Mouse (Mus musculus) midbrain, embryonic 15.5 days (tissue): ENCODE results near the gene Fam114a1. TPM values are rescaled to one million over a fixed set of nuclear protein-coding genes. Genes with fewer than 3 reads are reported as not detected.

Source experiments
- ATAC-seq: fragments of 200-750 bp; cut with Nextera tagmentation; replicated peaks from 2 replicates; pipeline ENCODE4 v1.8.0; 2017; ENCODE audit warnings: moderate TSS enrichment
- H3K27ac ChIP-seq: fragments of 300-500 bp; sonication (generic); 2 replicates; pipeline ENCODE4 v1.5.1; 2015; ENCODE audit warnings: mild to moderate bottlenecking, inconsistent platforms
- H3K27me3 ChIP-seq: fragments of 300-500 bp; sonication (generic); replicated peaks from 2 replicates; pipeline ENCODE4 v1.6.1; 2015; ENCODE audit warnings: inconsistent platforms
- H3K36me3 ChIP-seq: fragments of 300-500 bp; sonication (generic); replicated peaks from 2 replicates; pipeline ENCODE4 v1.6.1; 2015; ENCODE audit warnings: inconsistent platforms
- H3K4me1 ChIP-seq: fragments of 300-500 bp; sonication (generic); 2 replicates; pipeline ENCODE4 v1.6.1; 2015; ENCODE audit warnings: inconsistent platforms
- H3K4me2 ChIP-seq: fragments of 300-500 bp; sonication (generic); 2 replicates; pipeline ENCODE4 v1.6.1; 2015; ENCODE audit warnings: inconsistent platforms, mild to moderate bottlenecking, moderate library complexity
- H3K4me3 ChIP-seq: fragments of 300-500 bp; sonication (generic); 2 replicates; pipeline ENCODE4 v1.5.1; 2015; ENCODE audit warnings: mild to moderate bottlenecking, inconsistent platforms
- H3K9ac ChIP-seq: fragments of 300-500 bp; sonication (generic); 2 replicates; pipeline ENCODE4 v1.6.1; 2015; ENCODE audit warnings: mild to moderate bottlenecking, inconsistent platforms
- H3K9me3 ChIP-seq: fragments of 300-500 bp; sonication (generic); 2 replicates; pipeline ENCODE4 v1.6.1; 2016; ENCODE audit warnings: inconsistent platforms
- WGBS: fragments of 180-500 bp; shearing (Covaris S2); methylation state at CpG from one replicate; pipeline ENCODE4 v1.1.7; 2015; ENCODE audit warnings: mixed read lengths; 5-methylcytosine and 5-hydroxymethylcytosine counted together
- polyA plus RNA-seq: library from polyadenylated mRNA; unstranded; fragments of >200 nt; fragmentation: Nextera tagmentation; extraction: Ambion mirVana; gene quantifications from 2 replicates; pipeline ENCODE4 v1.2.1, GENCODE M21; 2015

The Fam114a1 gene
- polyA plus RNA-seq, 1 experiment from 2014 or later = 7.5 TPM

DNA sequence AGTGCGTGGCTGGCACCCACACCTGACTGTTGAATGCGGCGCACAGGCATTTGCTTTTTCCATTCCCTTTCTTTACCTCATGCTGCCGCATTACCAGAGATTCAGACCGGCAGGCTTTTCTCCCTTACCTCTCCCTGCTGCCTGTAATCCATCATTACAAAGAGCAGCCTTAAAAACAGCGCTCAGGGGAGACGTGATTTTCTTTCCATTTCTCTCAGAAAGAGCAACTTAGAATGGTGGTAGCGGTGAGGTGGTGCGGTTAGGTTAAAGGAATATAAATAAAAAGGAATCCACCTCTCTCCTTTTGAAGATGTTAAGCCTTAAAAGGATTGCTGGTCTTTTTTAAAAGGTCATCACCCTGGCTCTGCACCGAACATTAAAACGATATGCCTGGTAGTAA lies 100.0 kb downstream of the Fam114a1 start:
- H3K4me1 ChIP-seq = peaks cover 4% of the 10 kb centered on the region; the same call in 1 of the 2 replicates
- H3K4me2 ChIP-seq = no peak overlapping the region
- WGBS = 48% methylated on average over 11 of the region's 11 CpGs
- H3K36me3 ChIP-seq = no peaks in the 10 kb centered on the region
- no peak overlapping the region for H3K9ac ChIP-seq
- ATAC-seq = peak; percentile 18; the same call in 1 of the 2 replicates
- H3K9me3 ChIP-seq = no peaks in the 10 kb centered on the region
- H3K27me3 ChIP-seq = no peaks in the 10 kb centered on the region
- no peak overlapping the region for H3K4me3 ChIP-seq
- peak overlapping the region; percentile 66 for H3K27ac ChIP-seq

DNA sequence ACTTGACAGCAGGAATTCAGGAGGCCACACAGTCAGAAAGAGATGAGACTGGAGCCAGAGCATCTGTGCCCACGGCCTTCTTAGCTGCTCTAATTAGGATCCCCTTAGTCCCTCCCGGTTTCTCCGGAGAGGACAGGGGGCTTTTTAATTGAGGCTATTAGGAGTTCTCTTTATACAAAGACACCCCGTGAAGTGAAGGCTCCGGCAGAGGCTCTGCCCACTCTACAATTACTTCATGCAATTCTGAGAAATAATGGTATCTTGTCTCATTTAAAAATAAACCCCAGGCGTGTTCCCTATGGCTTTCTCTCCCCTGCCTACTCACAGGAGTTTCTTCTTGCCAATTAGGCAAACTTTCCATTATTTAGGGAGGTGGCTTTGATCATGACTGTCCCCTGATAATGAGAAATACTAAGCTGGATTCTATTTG lies 101.8 kb downstream of the Fam114a1 start:
- peak; percentile 82 for ATAC-seq
- peak overlapping the region; percentile 45; the same call in 1 of the 2 replicates for H3K27ac ChIP-seq
- H3K9ac ChIP-seq = no peak overlapping the region

DNA sequence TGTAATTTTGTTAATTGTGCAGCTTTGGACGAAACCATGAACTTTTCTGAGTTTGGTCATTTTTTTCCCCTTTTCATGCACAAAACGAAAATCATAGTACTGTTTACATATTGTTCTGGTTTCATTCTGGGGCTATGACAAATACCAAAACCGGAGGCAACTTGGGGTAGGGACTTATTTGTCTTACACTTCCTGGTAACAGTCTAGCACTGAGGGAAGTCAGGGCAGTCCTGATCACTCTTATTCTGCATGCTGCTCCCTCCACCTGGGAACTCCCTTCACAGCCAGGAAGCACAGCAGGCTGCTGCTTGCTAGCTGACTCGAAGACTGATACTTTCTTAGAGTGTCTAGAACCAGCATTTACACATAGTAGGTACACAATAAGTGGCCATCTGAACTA lies 103.4 kb downstream of the Fam114a1 start:
- ATAC-seq = no peak
- Histone ChIP-seq H3K27ac (no peak overlapping the region), H3K4me3 (no peak overlapping the region), H3K27me3 (no peaks in the 10 kb centered on the region), H3K4me2 (no peak overlapping the region), H3K36me3 (no peaks in the 10 kb centered on the region), H3K9ac (no peak overlapping the region), H3K9me3 (no peaks in the 10 kb centered on the region), H3K4me1 (peaks cover 4% of the 10 kb centered on the region; the same call in 1 of the 2 replicates)
- WGBS = 75% methylated on average over 4 of the region's 4 CpGs

More for the DNA sequence above, 101.8 kb downstream of the Fam114a1 start:
- no peak overlapping the region for H3K4me3 ChIP-seq
- peaks cover 4% of the 10 kb centered on the region; the same call in 1 of the 2 replicates for H3K4me1 ChIP-seq
- WGBS = 14% methylated on average over 6 of the region's 6 CpGs
- no peaks in the 10 kb centered on the region for H3K36me3 ChIP-seq
- H3K9me3 ChIP-seq = no peaks in the 10 kb centered on the region
- no peak overlapping the region for H3K4me2 ChIP-seq
- H3K27me3 ChIP-seq = no peaks in the 10 kb centered on the region

DNA sequence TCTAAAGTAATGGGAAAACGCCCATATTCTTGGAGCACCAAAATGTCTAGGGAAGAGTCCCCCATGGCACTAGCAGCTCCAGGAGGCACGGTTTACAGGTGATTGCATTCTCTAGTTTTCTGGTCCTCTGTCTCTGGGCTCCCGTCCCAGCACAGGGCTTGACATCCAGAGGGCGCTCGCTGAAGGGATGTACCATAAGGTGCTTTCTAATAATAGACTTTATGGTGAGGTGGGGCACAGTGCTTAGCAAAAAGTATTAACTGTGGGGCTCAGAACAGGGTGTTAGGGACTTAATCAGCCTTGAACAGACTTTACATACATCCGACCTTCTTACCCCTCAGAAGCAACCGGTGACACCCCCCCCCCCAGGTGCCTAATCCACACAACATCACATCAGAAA lies 104.8 kb downstream of the Fam114a1 start:
- peaks cover 1% of the 10 kb centered on the region; the same call in 1 of the 2 replicates for H3K4me1 ChIP-seq
- H3K27ac ChIP-seq = no peak overlapping the region
- no peak overlapping the region for H3K4me2 ChIP-seq
- no peak overlapping the region for H3K9ac ChIP-seq
- no peaks in the 10 kb centered on the region for H3K27me3 ChIP-seq
- ATAC-seq = no peak
- H3K36me3 ChIP-seq = no peaks in the 10 kb centered on the region
- WGBS = 69% methylated on average over 7 of the region's 7 CpGs
- no peak overlapping the region for H3K4me3 ChIP-seq
- no peaks in the 10 kb centered on the region for H3K9me3 ChIP-seq

DNA sequence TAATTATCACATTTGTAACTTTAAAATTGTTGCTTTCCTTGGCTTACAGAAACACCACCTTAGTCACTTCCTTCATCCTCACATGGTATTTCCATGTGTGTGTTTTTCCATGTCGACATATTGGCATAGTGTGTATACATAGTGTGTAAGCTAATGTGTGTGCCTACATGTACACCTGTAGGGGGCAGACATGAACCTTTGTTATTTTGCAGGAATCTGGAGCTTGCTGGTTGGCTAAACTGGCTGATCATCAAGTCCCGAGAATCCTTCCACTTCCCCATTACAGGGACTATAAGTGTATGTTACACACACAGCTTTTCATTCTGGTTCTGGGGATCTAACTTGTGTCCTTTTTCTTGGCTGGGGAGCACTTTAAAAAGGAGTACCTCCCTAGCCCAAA lies 106.2 kb downstream of the Fam114a1 start:
- WGBS = 81% methylated on average over 2 of the region's 2 CpGs
- Histone ChIP-seq H3K4me3 (no peak overlapping the region), H3K27me3 (no peaks in the 10 kb centered on the region), H3K36me3 (no peaks in the 10 kb centered on the region), H3K4me1 (no peaks in the 10 kb centered on the region), H3K9me3 (no peaks in the 10 kb centered on the region), H3K4me2 (no peak overlapping the region), H3K9ac (no peak overlapping the region), H3K27ac (no peak overlapping the region)
- ATAC-seq = no peak

DNA sequence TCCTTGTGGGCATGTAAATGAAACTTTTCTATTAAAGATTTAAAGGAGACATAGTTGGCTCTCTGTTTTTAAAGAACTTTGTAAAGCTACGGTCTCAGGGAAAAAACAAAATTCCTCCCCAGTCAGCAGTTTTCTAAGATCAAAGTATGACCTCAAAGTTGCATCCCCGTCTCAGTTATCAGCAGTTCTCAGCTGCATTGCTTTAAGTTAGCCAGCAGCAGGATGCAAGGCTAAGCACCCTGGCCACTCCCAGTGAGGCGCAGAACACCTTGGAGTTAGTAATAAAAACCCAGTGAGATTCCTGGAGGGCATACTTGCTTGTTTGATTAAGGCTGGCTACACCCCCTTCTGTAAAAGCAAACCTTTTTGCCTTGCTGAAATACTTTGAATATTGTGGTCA lies 106.9 kb downstream of the Fam114a1 start:
- H3K4me2 ChIP-seq = no peak overlapping the region
- H3K4me3 ChIP-seq = no peak overlapping the region
- H3K9ac ChIP-seq = no peak overlapping the region
- ATAC-seq = no peak
- H3K36me3 ChIP-seq = no peaks in the 10 kb centered on the region
- H3K4me1 ChIP-seq = no peaks in the 10 kb centered on the region
- no peaks in the 10 kb centered on the region for H3K9me3 ChIP-seq
- WGBS = 53% methylated on average over 3 of the region's 3 CpGs
- H3K27me3 ChIP-seq = no peaks in the 10 kb centered on the region
- no peak overlapping the region for H3K27ac ChIP-seq

DNA sequence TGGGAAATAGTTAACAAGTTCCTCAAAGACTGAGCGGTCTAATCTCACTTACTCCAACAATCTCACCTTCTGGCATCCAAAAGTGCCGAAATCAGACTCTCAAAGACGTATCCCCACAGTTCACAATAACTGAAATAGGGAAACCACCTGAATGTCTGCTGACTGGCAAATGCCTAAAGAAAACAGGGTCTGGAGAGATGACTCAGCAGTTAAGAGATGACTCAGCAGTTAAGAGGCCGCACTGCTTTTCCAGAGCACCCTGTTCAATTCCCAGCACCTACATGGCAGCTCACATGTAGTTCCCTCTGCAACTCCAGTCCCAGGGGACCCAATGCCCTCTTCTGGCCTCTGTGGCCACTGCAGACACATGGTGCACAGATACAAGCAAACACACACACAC lies 108.2 kb downstream of the Fam114a1 start:
- Histone ChIP-seq H3K4me1 (no peaks in the 10 kb centered on the region), H3K27ac (no peak overlapping the region), H3K36me3 (no peaks in the 10 kb centered on the region), H3K9me3 (no peaks in the 10 kb centered on the region), H3K4me2 (no peak overlapping the region), H3K27me3 (no peaks in the 10 kb centered on the region), H3K9ac (no peak overlapping the region), H3K4me3 (no peak overlapping the region)
- WGBS = 96% methylated on average over 4 of the region's 4 CpGs
- no peak for ATAC-seq

DNA sequence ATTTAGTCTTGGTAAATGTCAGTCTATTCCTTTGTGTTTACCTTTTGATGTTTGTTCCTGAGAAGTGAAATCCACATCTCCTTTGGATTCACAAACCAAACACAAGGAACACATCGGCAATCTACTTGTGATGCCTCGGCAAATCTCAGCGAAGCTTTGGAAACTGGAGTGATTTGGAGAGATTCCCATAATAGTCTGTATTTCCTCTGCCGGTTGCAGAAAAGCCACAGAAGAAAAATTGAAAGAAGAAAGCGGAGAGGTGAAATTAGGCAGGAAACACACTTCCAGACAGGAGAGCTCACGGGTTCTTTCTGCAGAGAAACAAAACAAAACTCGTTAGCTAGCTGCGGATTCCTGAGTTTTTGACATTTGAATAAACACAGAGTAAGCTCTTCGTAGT lies 110.0 kb downstream of the Fam114a1 start:
- H3K4me3 ChIP-seq = peak overlapping the region; percentile 10; the same call in 1 of the 2 replicates
- no peaks in the 10 kb centered on the region for H3K9me3 ChIP-seq
- no peaks in the 10 kb centered on the region for H3K4me1 ChIP-seq
- no peaks in the 10 kb centered on the region for H3K36me3 ChIP-seq
- WGBS = 64% methylated on average over 9 of the region's 9 CpGs
- 0 out of 2 replicates have a peak overlapping the region, but pooled peaks have one; percentile 3 for H3K27ac ChIP-seq
- no peak for ATAC-seq
- H3K9ac ChIP-seq = no peak overlapping the region
- no peak overlapping the region for H3K4me2 ChIP-seq
- no peaks in the 10 kb centered on the region for H3K27me3 ChIP-seq

DNA sequence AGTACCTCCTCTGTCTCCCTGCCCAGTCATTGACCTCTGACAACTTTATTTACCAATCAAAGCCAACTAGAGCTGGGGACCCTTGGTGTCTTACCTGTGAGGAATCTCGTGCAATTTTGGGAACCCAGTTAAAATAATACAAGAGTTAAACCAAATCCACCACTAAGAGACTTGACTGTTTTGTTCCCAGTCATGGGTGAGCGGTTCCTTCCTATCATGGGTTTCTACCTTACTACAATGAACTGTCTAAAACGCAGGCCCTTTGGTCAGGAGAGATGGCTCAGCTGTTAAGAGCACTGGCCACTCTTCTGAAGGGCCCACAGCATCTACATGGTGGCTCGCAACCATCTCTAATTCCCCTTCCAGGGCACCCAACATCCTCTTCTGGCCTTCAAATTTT lies 112.0 kb downstream of the Fam114a1 start:
- H3K27me3 ChIP-seq = no peaks in the 10 kb centered on the region
- H3K4me1 ChIP-seq = no peaks in the 10 kb centered on the region
- ATAC-seq = no peak
- no peaks in the 10 kb centered on the region for H3K9me3 ChIP-seq
- H3K27ac ChIP-seq = no peak overlapping the region
- H3K4me2 ChIP-seq = no peak overlapping the region
- no peaks in the 10 kb centered on the region for H3K36me3 ChIP-seq
- H3K9ac ChIP-seq = no peak overlapping the region
- H3K4me3 ChIP-seq = no peak overlapping the region
- 80% methylated on average over 4 of the region's 4 CpGs for WGBS

DNA sequence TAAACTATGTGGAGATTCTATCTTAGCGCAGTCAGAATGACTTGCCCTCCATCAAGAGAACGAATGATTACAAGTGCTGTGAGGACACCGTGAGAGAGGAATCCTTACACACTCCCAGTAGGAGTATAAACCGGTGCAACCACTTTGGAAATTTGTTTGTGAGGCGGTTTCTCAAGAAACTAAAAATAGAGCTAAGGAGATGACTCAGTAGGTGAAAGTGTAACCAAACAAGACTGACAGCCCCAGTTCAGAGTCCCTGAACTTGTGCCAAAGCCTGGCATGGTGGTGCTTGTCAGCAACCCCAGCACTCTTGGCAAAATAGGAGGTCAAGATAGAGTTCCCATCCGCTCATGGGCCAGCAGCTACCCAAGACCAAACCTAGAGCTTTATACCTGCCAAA lies 116.7 kb downstream of the Fam114a1 start:
- H3K4me3 ChIP-seq = no peak overlapping the region
- no peak overlapping the region for H3K27ac ChIP-seq
- H3K4me2 ChIP-seq = no peak overlapping the region
- WGBS = 82% methylated on average over 6 of the region's 6 CpGs
- no peak overlapping the region for H3K9ac ChIP-seq
- H3K9me3 ChIP-seq = no peaks in the 10 kb centered on the region
- no peaks in the 10 kb centered on the region for H3K36me3 ChIP-seq
- H3K4me1 ChIP-seq = no peaks in the 10 kb centered on the region
- H3K27me3 ChIP-seq = no peaks in the 10 kb centered on the region
- no peak for ATAC-seq

DNA sequence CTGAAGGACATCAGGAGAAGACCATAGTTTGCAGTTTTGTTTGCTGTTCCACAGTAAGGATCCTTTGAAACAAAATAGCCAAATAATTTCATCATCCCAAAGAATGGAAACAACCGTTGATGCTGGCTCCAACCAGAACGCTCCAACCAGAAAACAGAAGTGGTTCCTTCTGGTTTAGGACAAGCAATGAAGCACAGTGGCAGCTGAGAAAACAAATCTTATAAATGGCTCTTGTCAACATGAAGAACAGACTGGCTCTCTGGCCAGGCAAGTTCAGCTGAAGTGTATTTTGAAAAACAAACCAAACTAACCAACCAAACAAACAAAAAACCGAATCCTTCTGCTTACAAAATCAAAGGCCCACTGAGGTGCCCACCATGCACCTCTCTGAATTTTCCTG lies 119.8 kb downstream of the Fam114a1 start:
- ATAC-seq = no peak
- Histone ChIP-seq H3K4me3 (no peak overlapping the region), H3K9me3 (no peaks in the 10 kb centered on the region), H3K27ac (no peak overlapping the region), H3K36me3 (no peaks in the 10 kb centered on the region), H3K9ac (no peak overlapping the region), H3K4me1 (no peaks in the 10 kb centered on the region), H3K27me3 (no peaks in the 10 kb centered on the region), H3K4me2 (no peak overlapping the region)
- 82% methylated on average over 3 of the region's 3 CpGs for WGBS

DNA sequence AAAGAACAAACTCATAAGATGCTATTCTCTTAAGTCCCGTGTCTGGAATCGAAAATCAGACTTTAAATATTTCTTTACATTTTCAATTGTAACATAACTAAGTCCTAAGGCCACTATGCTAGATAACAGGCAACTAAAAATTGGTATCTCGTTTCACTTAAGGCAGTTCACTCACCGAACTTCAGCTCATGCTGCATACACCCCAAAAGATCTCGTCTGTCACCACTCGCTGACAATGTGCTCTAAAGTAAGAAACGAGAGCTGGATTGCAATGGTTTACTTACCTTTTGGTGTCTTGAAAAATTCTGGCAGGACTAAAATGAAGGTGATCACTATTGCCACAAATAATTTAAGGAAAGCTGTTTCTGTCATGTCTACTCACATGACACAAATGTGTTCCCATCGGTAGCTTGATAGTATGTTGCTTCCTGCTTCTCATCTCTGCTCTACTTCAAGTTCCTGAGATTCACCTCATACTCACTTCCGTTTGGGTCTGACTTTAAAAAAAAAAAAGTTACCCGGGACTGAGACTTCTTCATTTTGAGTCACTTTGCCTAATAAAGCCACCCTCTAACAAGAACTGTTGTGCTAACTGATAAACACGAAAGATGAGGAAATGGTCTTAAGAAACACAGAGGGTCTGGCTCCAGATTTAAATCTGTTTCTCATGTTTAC lies 121.5 kb downstream of the Fam114a1 start:
- no peaks in the 10 kb centered on the region for H3K27me3 ChIP-seq
- H3K4me3 ChIP-seq = no peak overlapping the region
- no peaks in the 10 kb centered on the region for H3K9me3 ChIP-seq
- no peaks in the 10 kb centered on the region for H3K36me3 ChIP-seq
- no peak overlapping the region for H3K4me2 ChIP-seq
- H3K9ac ChIP-seq = no peak overlapping the region
- H3K27ac ChIP-seq = no peak overlapping the region
- WGBS = 81% methylated on average over 11 of the region's 11 CpGs
- no peak for ATAC-seq
- H3K4me1 ChIP-seq = no peaks in the 10 kb centered on the region
